Mouse (Mus musculus) left cerebral cortex, adult 9 months (tissue): ENCODE results near the gene Rabgap1l.
"Not testable (repeated sequence)": the region's sequence is repeated elsewhere in the genome, so short reads cannot be mapped to it uniquely, and the experiment has no call there.

Experiments
- DNase-seq, 2 experiments: peaks; one replicate each; pipeline ENCODE4 v3.0.0; 2022; ENCODE audit warnings: low spot score in 2 of 2

Rabgap1l gene

GRCm38 (mm10) chr1:160485731-160486130, 307.3 kb downstream of the Rabgap1l start:
- DNase-seq = no peak

GRCm38 (mm10) chr1:160485028-160485427, 308.0 kb downstream of the Rabgap1l start:
- no peak for DNase-seq

GRCm38 (mm10) chr1:160481643-160482042, 311.4 kb downstream of the Rabgap1l start:
- DNase-seq = no peak

GRCm38 (mm10) chr1:160467443-160467842, 325.6 kb downstream of the Rabgap1l start:
- no peak for DNase-seq

- peak; percentile 31 to 34 for DNase-seq
These were observed 327.8 kb downstream of the Rabgap1l start for GRCm38 (mm10) chr1:160465186-160465585.

GRCm38 (mm10) chr1:160464148-160464547, 328.9 kb downstream of the Rabgap1l start:
- DNase-seq = no peak

- DNase-seq = no peak
These were observed 332.7 kb downstream of the Rabgap1l start for GRCm38 (mm10) chr1:160460346-160460745.

GRCm38 (mm10) chr1:160451663-160452062, 341.3 kb downstream of the Rabgap1l start:
- no peak for DNase-seq

- DNase-seq = no peak
These were observed 344.3 kb downstream of the Rabgap1l start for GRCm38 (mm10) chr1:160448681-160449080.

- DNase-seq = no peak
These were observed 346.2 kb downstream of the Rabgap1l start for GRCm38 (mm10) chr1:160446823-160447222.

- DNase-seq = no peak
These were observed 349.5 kb downstream of the Rabgap1l start for GRCm38 (mm10) chr1:160443506-160443905.

- DNase-seq = no peak
These were observed 351.3 kb downstream of the Rabgap1l start for GRCm38 (mm10) chr1:160441679-160442078.

GRCm38 (mm10) chr1:160441161-160441560, 351.9 kb downstream of the Rabgap1l start:
- DNase-seq = no peak

GRCm38 (mm10) chr1:160438820-160439219, 354.2 kb downstream of the Rabgap1l start:
- no peak for DNase-seq

- no peak for DNase-seq
These were observed 375.7 kb downstream of the Rabgap1l start for GRCm38 (mm10) chr1:160417196-160417854.

- peak in 1 of 2 experiments; percentile 39 for DNase-seq
These were observed 382.2 kb downstream of the Rabgap1l start for GRCm38 (mm10) chr1:160410822-160411221.

GRCm38 (mm10) chr1:160409689-160410088, 383.3 kb downstream of the Rabgap1l start:
- DNase-seq = not testable (repeated sequence)

- no peak for DNase-seq
These were observed 383.9 kb downstream of the Rabgap1l start for GRCm38 (mm10) chr1:160409123-160409522.

GRCm38 (mm10) chr1:160408302-160408897, 384.6 kb downstream of the Rabgap1l start:
- DNase-seq = no peak

GRCm38 (mm10) chr1:160399428-160399827, 393.6 kb downstream of the Rabgap1l start:
- DNase-seq = peak in 1 of 2 experiments; percentile 46

- DNase-seq = no peak
These were observed 396.0 kb downstream of the Rabgap1l start for GRCm38 (mm10) chr1:160397037-160397436.

GRCm38 (mm10) chr1:160387446-160387845, 405.6 kb downstream of the Rabgap1l start:
- no peak for DNase-seq

GRCm38 (mm10) chr1:160378367-160378766, 414.6 kb downstream of the Rabgap1l start:
- no peak for DNase-seq
